Mouse (Mus musculus): Measurements from ENCODE around the gene Prss38. TPM values are rescaled to one million over a fixed set of nuclear protein-coding genes. Genes with fewer than 3 reads are reported as not detected.

Gene Prss38
- not detected in 2 replicates for polyA plus RNA-seq (2014; fragmentation: Nextera tagmentation; extraction: Ambion mirVana)

DNA sequence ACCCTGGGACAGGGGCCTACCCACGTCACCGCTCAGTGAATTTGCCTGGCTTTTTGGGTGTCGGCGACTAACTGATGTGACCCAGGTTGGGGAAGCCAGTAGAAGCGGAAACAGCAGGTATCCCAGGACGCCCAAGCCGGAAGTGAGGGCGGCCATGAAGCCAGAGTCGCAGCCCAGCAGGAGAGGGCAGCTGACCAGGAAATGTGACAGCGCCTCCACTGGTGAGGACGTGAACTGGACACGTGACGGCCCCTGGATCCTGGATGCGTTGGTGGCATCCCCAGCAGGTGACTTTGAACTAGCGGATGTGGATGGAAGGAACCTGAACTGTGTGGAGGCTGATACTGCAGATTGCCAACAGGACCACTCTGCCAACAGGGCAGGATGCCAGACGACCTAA, at the start of gene Prss38:
Prss38 (minus strand) TSS at position 183 of the 400 bp plus-strand sequence.
- Histone ChIP-seq H3K36me3 (ENCODE audit: control insufficient read depth, insufficient read depth, low read length) (no peaks in the 10 kb centered on the region), H3K4me3 (ENCODE audit: low read depth, low read length) (no peak within 1 kb of the TSS), H3K27ac (ENCODE audit: low read depth, low read length) (no peak within 1 kb of the TSS), H3K27me3 (ENCODE audit: control insufficient read depth, insufficient read depth, low read length) (no peaks in the 10 kb centered on the region), H3K9ac (ENCODE audit: low read length) (no peak within 1 kb of the TSS), H3K4me2 (ENCODE audit: low read depth) (no peak within 1 kb of the TSS), H3K9me3 (ENCODE audit: control insufficient read depth, low read length) (no peaks in the 10 kb centered on the region), H3K4me1 (ENCODE audit: control insufficient read depth, insufficient read depth, low read length) (no peaks in the 10 kb centered on the region)
- no peak for DNase-seq (ENCODE audit: low spot score)
- no peak for ATAC-seq (ENCODE audit: insufficient read depth, low FRiP score, low TSS enrichment)
- WGBS: 86% methylated on average over 16 of the region's 16 CpGs

DNA sequence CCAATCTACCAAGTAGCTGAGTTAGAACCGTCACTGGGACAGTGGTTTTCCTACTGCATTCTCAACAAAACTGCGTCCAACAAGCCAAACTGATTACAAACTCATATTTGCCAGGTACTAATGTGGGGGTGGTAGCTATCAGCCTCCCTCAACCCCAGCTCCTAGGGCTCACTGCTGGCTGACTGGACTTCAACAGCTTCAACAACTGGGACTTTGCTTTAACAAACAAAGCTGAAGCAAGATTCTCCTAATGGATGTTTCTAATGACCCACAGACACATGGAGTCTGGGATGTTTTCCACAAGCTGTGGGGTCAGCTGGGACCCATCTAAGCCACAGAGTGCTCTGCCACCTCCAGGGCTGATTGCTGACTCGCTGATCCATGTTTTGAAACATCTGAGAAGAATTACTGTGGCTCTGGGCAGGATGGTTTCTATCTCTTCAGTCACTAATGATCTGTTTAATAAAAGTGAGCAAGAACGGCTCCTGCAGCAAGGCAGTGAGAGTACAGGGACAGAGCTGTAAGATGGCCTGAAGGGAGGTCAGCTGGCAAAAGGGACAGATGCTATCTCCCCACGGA, 47.6 kb upstream of the Prss38 start:
- H3K9me3 ChIP-seq (ENCODE audit: control insufficient read depth, low read length): no peaks in the 10 kb centered on the region
- WGBS: 78% methylated on average over 5 of the region's 5 CpGs
- no peak overlapping the region for H3K4me3 ChIP-seq (ENCODE audit: low read depth, low read length)
- H3K9ac ChIP-seq (ENCODE audit: low read length): no peak overlapping the region
- peaks cover 5% of the 10 kb centered on the region for H3K36me3 ChIP-seq (ENCODE audit: control insufficient read depth, insufficient read depth, low read length)
- no peak for DNase-seq (ENCODE audit: low spot score)
- no peak overlapping the region for H3K27ac ChIP-seq (ENCODE audit: low read depth, low read length)
- H3K4me1 ChIP-seq (ENCODE audit: control insufficient read depth, insufficient read depth, low read length): no peaks in the 10 kb centered on the region
- H3K27me3 ChIP-seq (ENCODE audit: control insufficient read depth, insufficient read depth, low read length): no peaks in the 10 kb centered on the region
- ATAC-seq (ENCODE audit: insufficient read depth, low FRiP score, low TSS enrichment): no peak
- H3K4me2 ChIP-seq (ENCODE audit: low read depth): no peak overlapping the region

DNA sequence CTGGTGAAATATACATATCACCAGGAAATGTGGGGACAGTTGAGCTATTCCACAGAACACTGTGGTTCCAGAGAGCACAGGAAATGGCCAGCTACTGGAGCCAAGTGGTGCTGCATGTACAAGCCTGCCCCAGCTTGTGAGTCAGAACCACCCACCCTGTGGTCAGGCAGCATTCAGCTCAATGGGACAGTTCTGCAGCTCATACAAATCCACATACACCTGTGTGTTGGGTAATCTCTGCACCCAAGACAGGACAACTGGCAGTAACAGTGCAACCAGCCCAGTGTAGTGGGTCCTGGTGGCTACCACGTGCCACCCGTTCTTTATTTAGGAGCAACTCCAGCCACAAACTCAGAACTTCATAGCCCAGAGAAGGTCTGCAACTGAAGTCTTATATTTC, 46.5 kb upstream of the Prss38 start:
- no peaks in the 10 kb centered on the region for H3K4me1 ChIP-seq (ENCODE audit: control insufficient read depth, insufficient read depth, low read length)
- H3K27me3 ChIP-seq (ENCODE audit: control insufficient read depth, insufficient read depth, low read length): no peaks in the 10 kb centered on the region
- no peak for DNase-seq (ENCODE audit: low spot score)
- no peak for ATAC-seq (ENCODE audit: insufficient read depth, low FRiP score, low TSS enrichment)
- no peaks in the 10 kb centered on the region for H3K9me3 ChIP-seq (ENCODE audit: control insufficient read depth, low read length)
- H3K4me2 ChIP-seq (ENCODE audit: low read depth): no peak overlapping the region
- 87% methylated on average over 2 of the region's 2 CpGs for WGBS
- no peak overlapping the region for H3K27ac ChIP-seq (ENCODE audit: low read depth, low read length)
- H3K4me3 ChIP-seq (ENCODE audit: low read depth, low read length): no peak overlapping the region
- H3K9ac ChIP-seq (ENCODE audit: low read length): no peak overlapping the region
- H3K36me3 ChIP-seq (ENCODE audit: control insufficient read depth, insufficient read depth, low read length): peaks cover 2% of the 10 kb centered on the region; the same call in 1 of the 2 replicates

DNA sequence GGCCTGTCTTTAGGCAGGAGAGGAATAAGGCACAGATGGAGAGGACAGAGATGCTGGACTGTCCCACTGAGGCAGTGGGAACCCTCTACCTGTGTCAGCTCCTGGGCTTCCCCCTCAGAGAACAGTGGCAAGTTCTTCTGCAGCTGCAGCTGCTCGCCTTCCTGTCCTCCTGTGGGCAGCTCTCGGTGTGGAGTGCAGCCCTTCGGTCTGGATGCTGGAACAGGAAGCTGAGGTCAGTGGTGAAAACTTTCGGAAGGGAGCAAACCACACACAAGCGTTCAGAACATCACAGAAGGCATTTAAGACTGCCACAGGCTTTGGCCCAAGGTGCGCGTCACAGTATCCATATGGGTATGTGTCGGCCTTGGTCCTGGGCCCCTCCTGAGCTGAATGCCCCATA, 46.0 kb upstream of the Prss38 start:
- no peak for ATAC-seq (ENCODE audit: insufficient read depth, low FRiP score, low TSS enrichment)
- Histone ChIP-seq H3K4me2 (ENCODE audit: low read depth) (no peak overlapping the region), H3K4me3 (ENCODE audit: low read depth, low read length) (no peak overlapping the region), H3K27ac (ENCODE audit: low read depth, low read length) (no peak overlapping the region), H3K36me3 (ENCODE audit: control insufficient read depth, insufficient read depth, low read length) (peaks cover 2% of the 10 kb centered on the region; the same call in 1 of the 2 replicates), H3K27me3 (ENCODE audit: control insufficient read depth, insufficient read depth, low read length) (no peaks in the 10 kb centered on the region), H3K9ac (ENCODE audit: low read length) (no peak overlapping the region), H3K9me3 (ENCODE audit: control insufficient read depth, low read length) (no peaks in the 10 kb centered on the region), H3K4me1 (ENCODE audit: control insufficient read depth, insufficient read depth, low read length) (no peaks in the 10 kb centered on the region)
- no peak for DNase-seq (ENCODE audit: low spot score)
- 90% methylated on average over 8 of the region's 8 CpGs for WGBS

DNA sequence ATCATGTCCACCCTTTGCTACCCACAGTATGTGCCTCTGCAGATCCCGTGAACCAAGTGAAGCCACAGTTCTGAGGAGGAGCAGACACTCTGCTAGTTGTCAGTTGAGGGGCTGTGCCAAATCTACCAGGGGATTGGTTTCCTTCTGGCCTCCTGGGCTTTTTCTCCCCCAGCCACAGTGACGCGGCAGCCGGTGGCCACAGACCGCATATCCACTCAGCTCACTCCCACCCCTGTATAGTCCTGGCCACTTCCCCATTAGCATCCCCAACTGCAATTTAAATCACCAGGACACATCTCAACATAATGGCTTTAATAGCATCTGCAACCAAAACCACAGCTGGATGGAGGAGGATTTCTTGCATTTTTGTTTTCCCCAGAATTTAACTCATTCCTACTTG, 43.3 kb upstream of the Prss38 start:
- ATAC-seq (ENCODE audit: insufficient read depth, low FRiP score, low TSS enrichment): no peak
- 83% methylated on average over 5 of the region's 5 CpGs for WGBS
- peaks cover 5% of the 10 kb centered on the region; the same call in 1 of the 2 replicates for H3K36me3 ChIP-seq (ENCODE audit: control insufficient read depth, insufficient read depth, low read length)

GRCm38 (mm10) chr11:59412999-59413863, 37.8 kb upstream of the Prss38 start:
- Histone ChIP-seq H3K4me2 (ENCODE audit: low read depth) (no peak overlapping the region), H3K9me3 (ENCODE audit: control insufficient read depth, low read length) (no peaks in the 10 kb centered on the region), H3K4me1 (ENCODE audit: control insufficient read depth, insufficient read depth, low read length) (no peaks in the 10 kb centered on the region), H3K4me3 (ENCODE audit: low read depth, low read length) (no peak overlapping the region), H3K27me3 (ENCODE audit: control insufficient read depth, insufficient read depth, low read length) (no peaks in the 10 kb centered on the region), H3K36me3 (ENCODE audit: control insufficient read depth, insufficient read depth, low read length) (0 out of 2 replicates have a peak, but pooled peaks cover 2% of the 10 kb centered on the region), H3K27ac (ENCODE audit: low read depth, low read length) (no peak overlapping the region), H3K9ac (ENCODE audit: low read length) (no peak overlapping the region)
- no peak for ATAC-seq (ENCODE audit: insufficient read depth, low FRiP score, low TSS enrichment)
- 84% methylated on average over 13 of the region's 13 CpGs for WGBS
- DNase-seq (ENCODE audit: low spot score): no peak

More for the DNA sequence above, 43.3 kb upstream of the Prss38 start:
- Histone ChIP-seq H3K27me3 (ENCODE audit: control insufficient read depth, insufficient read depth, low read length) (no peaks in the 10 kb centered on the region), H3K9ac (ENCODE audit: low read length) (no peak overlapping the region), H3K9me3 (ENCODE audit: control insufficient read depth, low read length) (no peaks in the 10 kb centered on the region), H3K4me1 (ENCODE audit: control insufficient read depth, insufficient read depth, low read length) (no peaks in the 10 kb centered on the region), H3K27ac (ENCODE audit: low read depth, low read length) (no peak overlapping the region), H3K4me2 (ENCODE audit: low read depth) (no peak overlapping the region), H3K4me3 (ENCODE audit: low read depth, low read length) (no peak overlapping the region)
- no peak for DNase-seq (ENCODE audit: low spot score)

GRCm38 (mm10) chr11:59412058-59412457, 36.6 kb upstream of the Prss38 start:
- 0 out of 2 replicates have a peak, but pooled peaks cover 2% of the 10 kb centered on the region for H3K36me3 ChIP-seq (ENCODE audit: control insufficient read depth, insufficient read depth, low read length)
- 87% methylated on average over 6 of the region's 6 CpGs for WGBS

DNA sequence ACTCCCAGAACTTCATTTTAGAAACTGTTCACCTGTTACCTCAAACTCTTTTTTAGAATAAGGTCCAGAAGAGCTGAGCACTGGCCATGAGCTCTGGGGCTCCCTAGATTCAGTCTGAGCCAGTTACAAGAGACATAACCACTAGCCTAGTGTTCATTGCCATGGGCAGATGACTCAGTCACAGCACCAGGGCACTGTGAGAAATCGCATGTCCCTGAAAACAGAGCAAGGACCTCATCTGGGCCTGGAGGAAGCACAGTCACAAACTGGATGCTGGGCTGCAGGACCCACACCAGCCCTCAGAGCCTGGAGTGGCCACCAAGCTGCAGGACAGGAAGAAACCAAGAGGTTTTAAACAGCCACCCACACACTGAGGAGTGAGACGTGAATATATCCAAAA, 35.4 kb upstream of the Prss38 start:
- whole genome bisulfite sequencing: 89% methylated on average over 2 of the region's 2 CpGs
- no peaks in the 10 kb centered on the region for H3K9me3 ChIP-seq (ENCODE audit: control insufficient read depth, low read length)
- DNase-seq (ENCODE audit: low spot score): no peak
- no peak overlapping the region for H3K4me3 ChIP-seq (ENCODE audit: low read depth, low read length)
- no peaks in the 10 kb centered on the region for H3K27me3 ChIP-seq (ENCODE audit: control insufficient read depth, insufficient read depth, low read length)
- no peak overlapping the region for H3K27ac ChIP-seq (ENCODE audit: low read depth, low read length)
- H3K4me1 ChIP-seq (ENCODE audit: control insufficient read depth, insufficient read depth, low read length): no peaks in the 10 kb centered on the region
- H3K36me3 ChIP-seq (ENCODE audit: control insufficient read depth, insufficient read depth, low read length): peaks cover 4% of the 10 kb centered on the region; the same call in 1 of the 2 replicates
- H3K9ac ChIP-seq (ENCODE audit: low read length): no peak overlapping the region
- H3K4me2 ChIP-seq (ENCODE audit: low read depth): no peak overlapping the region
- no peak for ATAC-seq (ENCODE audit: insufficient read depth, low FRiP score, low TSS enrichment)

More at GRCm38 (mm10) chr11:59412058-59412457, 36.6 kb upstream of the Prss38 start:
- Histone ChIP-seq H3K27ac (ENCODE audit: low read depth, low read length) (no peak overlapping the region), H3K4me1 (ENCODE audit: control insufficient read depth, insufficient read depth, low read length) (no peaks in the 10 kb centered on the region), H3K9ac (ENCODE audit: low read length) (no peak overlapping the region), H3K27me3 (ENCODE audit: control insufficient read depth, insufficient read depth, low read length) (no peaks in the 10 kb centered on the region), H3K9me3 (ENCODE audit: control insufficient read depth, low read length) (no peaks in the 10 kb centered on the region), H3K4me3 (ENCODE audit: low read depth, low read length) (no peak overlapping the region), H3K4me2 (ENCODE audit: low read depth) (no peak overlapping the region)
- DNase-seq (ENCODE audit: low spot score): no peak
- ATAC-seq (ENCODE audit: insufficient read depth, low FRiP score, low TSS enrichment): no peak
